Mouse (Mus musculus): Measurements from ENCODE around the gene Trpv3.

GRCm38 (mm10) chr11:73333357-73333756 lies 66.2 kb downstream of the Trpv3 start:
- TF ChIP-seq HCFC1 (IDR thresholded peaks at IDR 0.05; ENCODE audit: borderline replicate concordance, insufficient read depth, low read length), result no peak
- no peak for TF ChIP-seq MAFK (IDR thresholded peaks at IDR 0.05; ENCODE audit: insufficient read depth, low read depth, low read length)
- TF ChIP-seq ZC3H11A (IDR thresholded peaks at IDR 0.05; ENCODE audit: borderline replicate concordance, low read depth, low read length), result no peak
- no peak for TF ChIP-seq ZNF384 (IDR thresholded peaks at IDR 0.05; ENCODE audit: low read depth, low read length)
- no peak for TF ChIP-seq CHD2 (IDR thresholded peaks at IDR 0.05; ENCODE audit: low read depth, low read length)
